Mouse (Mus musculus) C2C12 (cell line): Measurements from ENCODE around the gene Camkv.

Experiments
- CTCF ChIP-seq: IDR thresholded peaks from one replicate; pipeline ENCODE4 v1.5.1; 2011; ENCODE audit not compliant: control insufficient read depth, insufficient read depth, insufficient read length
- MYOD1 ChIP-seq: IDR thresholded peaks from one replicate; pipeline ENCODE4 v1.6.1; 2011; ENCODE audit warnings: low read depth; ENCODE audit not compliant: control insufficient read depth, insufficient read length
- USF1 ChIP-seq: IDR thresholded peaks from one replicate; pipeline ENCODE4 v1.6.1; 2011; ENCODE audit warnings: low read depth, mild to moderate bottlenecking, control low read depth, moderate library complexity

- TF ChIP-seq CTCF (no peak), USF1 (no peak), MYOD1 (no peak)
These were observed 17.4 kb upstream of the Camkv start for GRCm38 (mm10) chr9:107917895-107918608.
